Mouse (Mus musculus): ENCODE data around the gene Cd3e. TPM values are rescaled to one million over a fixed set of nuclear protein-coding genes. Genes with fewer than 3 reads are reported as not detected.
"Not testable (repeated sequence)": the region's sequence is repeated elsewhere in the genome, so short reads cannot be mapped to it uniquely, and the experiment has no call there.

Gene Cd3e
- total and polyA plus RNA-seq, 2 experiments from 2014 or later = 0.20 TPM; not detected in 1

DNA sequence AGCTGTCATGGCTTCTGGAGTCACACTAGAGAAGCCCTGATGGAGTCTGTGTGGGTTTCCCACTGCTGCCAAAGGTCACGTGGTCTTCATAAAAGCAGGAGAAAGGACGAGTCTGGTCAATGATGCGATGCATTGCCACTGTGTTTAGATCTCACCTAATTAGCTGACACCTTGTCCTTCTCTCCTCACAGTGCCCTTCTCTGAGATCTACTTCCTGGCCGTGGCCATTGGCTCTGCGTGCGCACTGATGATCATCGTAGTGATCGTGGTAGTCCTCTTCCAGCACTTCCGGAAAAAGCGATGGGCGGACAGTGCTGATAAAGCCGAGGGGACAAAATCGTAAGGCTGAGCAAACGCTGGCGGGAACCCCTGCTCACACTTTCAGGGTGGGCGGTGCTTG lies 37.5 kb upstream of the Cd3e start:
- no peak overlapping the region for H3K4me3 ChIP-seq (ENCODE audit: low read length)
- no peak overlapping the region for H3K27ac ChIP-seq
- DNase-seq (ENCODE audit: low spot score) = no peak
- H3K27me3 ChIP-seq (ENCODE audit: insufficient read depth, low read length) = peaks cover 31% of the 10 kb centered on the region
- H3K9ac ChIP-seq (replicated peaks; ENCODE audit: low read length) = no peak overlapping the region
- no peaks in the 10 kb centered on the region for H3K9me3 ChIP-seq (ENCODE audit: low read length)
- no peaks in the 10 kb centered on the region; the same call in 1 of the 2 replicates for H3K4me1 ChIP-seq (ENCODE audit: insufficient read depth, low read length)
- no peak for TF ChIP-seq CTCF (IDR thresholded peaks at IDR 0.05; ENCODE audit: low read depth)
- WGBS = 88% methylated on average over 16 of the region's 16 CpGs
- H3K4me2 ChIP-seq (ENCODE audit: low read depth, low read length) = no peak overlapping the region
- no peak for ATAC-seq
- H3K36me3 ChIP-seq (ENCODE audit: insufficient read depth, low read length) = no peaks in the 10 kb centered on the region

DNA sequence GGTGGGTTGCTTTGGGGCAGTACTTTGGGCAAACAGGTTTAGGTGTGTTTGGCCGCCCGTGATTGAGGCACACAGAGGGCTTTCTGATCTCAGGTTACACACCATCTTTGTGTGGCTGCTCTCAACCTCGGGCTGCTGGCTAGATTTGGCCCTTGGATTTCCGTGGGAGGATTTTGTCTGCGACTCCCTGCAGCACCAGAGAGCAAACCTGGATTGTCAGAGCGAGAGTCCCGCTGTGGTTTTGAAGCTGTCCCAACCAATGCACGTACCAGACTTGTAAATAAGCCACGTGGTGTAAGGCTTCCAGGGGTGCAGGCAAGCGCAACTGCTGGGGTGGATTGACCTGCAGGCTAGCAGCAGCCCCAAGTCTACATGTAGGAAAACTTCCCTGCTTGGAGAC lies 33.5 kb upstream of the Cd3e start:
- ATAC-seq (no peak), DNase-seq (ENCODE audit: low spot score) (no peak)
- WGBS = 0% methylated on average over 10 of the region's 10 CpGs
- Histone ChIP-seq H3K9me3 (ENCODE audit: low read length) (no peaks in the 10 kb centered on the region), H3K36me3 (ENCODE audit: insufficient read depth, low read length) (no peaks in the 10 kb centered on the region), H3K4me3 (ENCODE audit: low read length) (peak overlapping the region; percentile 16; the same call in 1 of the 2 replicates), H3K27me3 (ENCODE audit: insufficient read depth, low read length) (peaks cover 47% of the 10 kb centered on the region), H3K4me2 (ENCODE audit: low read depth, low read length) (0 out of 2 replicates have a peak overlapping the region, but pooled peaks have one; percentile 13), H3K9ac (replicated peaks; ENCODE audit: low read length) (no peak overlapping the region), H3K27ac (no peak overlapping the region), H3K4me1 (ENCODE audit: insufficient read depth, low read length) (no peaks in the 10 kb centered on the region; the same call in 1 of the 2 replicates)
- no peak for TF ChIP-seq CTCF (IDR thresholded peaks at IDR 0.05; ENCODE audit: low read depth)

DNA sequence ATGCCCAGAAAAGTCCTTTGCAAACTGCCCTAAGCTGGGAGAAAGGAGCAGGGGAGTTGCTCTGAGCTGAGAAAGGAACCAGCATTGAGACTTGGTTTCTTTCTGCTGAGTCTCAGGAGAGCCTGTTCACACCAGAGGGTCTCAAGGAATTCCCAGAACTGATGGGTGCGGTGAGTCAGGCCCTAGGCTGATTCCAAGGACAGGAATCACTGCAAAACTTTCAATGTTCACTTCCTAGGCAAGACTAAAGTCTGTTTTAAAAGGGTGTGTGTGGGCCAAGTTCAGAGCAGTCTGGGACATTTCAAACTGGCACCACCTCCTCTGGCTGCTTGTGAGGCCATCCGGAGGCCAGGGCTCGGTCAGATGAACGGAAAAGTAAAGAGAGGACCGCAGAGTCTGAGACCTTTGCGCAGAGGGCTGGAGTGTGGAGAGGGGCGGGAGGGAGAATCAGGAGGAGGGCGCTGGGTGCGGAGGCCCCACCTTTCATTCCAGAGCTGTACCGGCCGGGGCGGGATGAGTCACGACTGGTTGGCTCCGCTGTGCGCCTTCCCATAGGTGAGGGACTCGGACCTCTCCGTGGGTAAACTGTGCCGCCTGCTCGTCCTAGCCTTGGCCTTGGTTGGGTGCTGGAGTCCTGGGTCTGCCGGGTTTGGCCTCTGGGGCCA lies 32.8 kb upstream of the Cd3e start:
- no peaks in the 10 kb centered on the region for H3K9me3 ChIP-seq (ENCODE audit: low read length)
- H3K27me3 ChIP-seq (ENCODE audit: insufficient read depth, low read length) = peaks cover 47% of the 10 kb centered on the region
- 0 out of 2 replicates have a peak overlapping the region, but pooled peaks have one; percentile 13 for H3K4me2 ChIP-seq (ENCODE audit: low read depth, low read length)
- WGBS = 3% methylated on average over 20 of the region's 20 CpGs
- DNase-seq (ENCODE audit: low spot score) = no peak
- ATAC-seq = no peak
- TF ChIP-seq CTCF (IDR thresholded peaks at IDR 0.05; ENCODE audit: low read depth) = no peak
- H3K27ac ChIP-seq = no peak overlapping the region
- no peaks in the 10 kb centered on the region for H3K36me3 ChIP-seq (ENCODE audit: insufficient read depth, low read length)
- no peaks in the 10 kb centered on the region; the same call in 1 of the 2 replicates for H3K4me1 ChIP-seq (ENCODE audit: insufficient read depth, low read length)
- no peak overlapping the region for H3K9ac ChIP-seq (replicated peaks; ENCODE audit: low read length)
- peak overlapping the region; percentile 16; the same call in 1 of the 2 replicates for H3K4me3 ChIP-seq (ENCODE audit: low read length)

DNA sequence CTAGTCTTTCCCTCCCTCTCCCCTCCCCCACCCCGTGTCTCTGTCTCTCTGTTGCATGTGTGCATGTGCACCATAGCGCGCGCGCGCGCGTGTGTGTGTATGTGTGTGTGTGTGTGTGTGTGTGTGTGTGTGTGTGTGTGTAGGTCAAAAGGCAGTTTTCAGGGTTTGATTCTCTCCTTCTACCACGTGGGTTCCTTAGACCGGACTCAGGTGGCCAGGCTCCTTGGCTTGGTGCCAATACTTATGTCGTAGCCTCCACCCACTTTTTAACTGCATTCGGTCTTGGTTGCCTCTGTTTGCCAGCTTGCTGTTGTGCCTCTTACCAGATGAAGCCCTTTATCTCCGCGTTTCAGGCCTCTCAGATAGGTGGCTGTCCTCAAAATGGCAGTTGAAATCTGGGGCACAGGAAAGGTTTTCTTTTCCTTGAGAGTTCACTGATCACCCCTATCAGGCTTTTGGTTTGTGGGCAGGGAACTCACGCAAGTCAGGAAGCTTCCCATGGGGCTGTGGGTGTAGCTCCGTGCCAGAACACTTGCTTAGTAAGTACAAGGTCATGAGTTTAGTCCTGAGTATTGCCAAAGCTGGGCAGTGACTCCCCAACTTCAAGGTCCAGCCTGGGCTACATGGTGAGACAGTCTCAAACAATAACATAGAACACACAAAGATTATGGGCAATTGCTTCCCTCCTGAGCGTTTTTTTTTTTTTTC lies 31.9 kb upstream of the Cd3e start:
- TF ChIP-seq CTCF (IDR thresholded peaks at IDR 0.05; ENCODE audit: low read depth) = no peak
- H3K9me3 ChIP-seq (ENCODE audit: low read length) = no peaks in the 10 kb centered on the region
- peaks cover 47% of the 10 kb centered on the region for H3K27me3 ChIP-seq (ENCODE audit: insufficient read depth, low read length)
- DNase-seq (ENCODE audit: low spot score) (peak; percentile 13), ATAC-seq (no peak)
- no peaks in the 10 kb centered on the region; the same call in 1 of the 2 replicates for H3K4me1 ChIP-seq (ENCODE audit: insufficient read depth, low read length)
- H3K4me3 ChIP-seq (ENCODE audit: low read length) = no peak overlapping the region
- no peak overlapping the region for H3K9ac ChIP-seq (replicated peaks; ENCODE audit: low read length)
- H3K36me3 ChIP-seq (ENCODE audit: insufficient read depth, low read length) = no peaks in the 10 kb centered on the region
- no peak overlapping the region for H3K27ac ChIP-seq
- WGBS = 35% methylated on average over 17 of the region's 17 CpGs
- H3K4me2 ChIP-seq (ENCODE audit: low read depth, low read length) = no peak overlapping the region

DNA sequence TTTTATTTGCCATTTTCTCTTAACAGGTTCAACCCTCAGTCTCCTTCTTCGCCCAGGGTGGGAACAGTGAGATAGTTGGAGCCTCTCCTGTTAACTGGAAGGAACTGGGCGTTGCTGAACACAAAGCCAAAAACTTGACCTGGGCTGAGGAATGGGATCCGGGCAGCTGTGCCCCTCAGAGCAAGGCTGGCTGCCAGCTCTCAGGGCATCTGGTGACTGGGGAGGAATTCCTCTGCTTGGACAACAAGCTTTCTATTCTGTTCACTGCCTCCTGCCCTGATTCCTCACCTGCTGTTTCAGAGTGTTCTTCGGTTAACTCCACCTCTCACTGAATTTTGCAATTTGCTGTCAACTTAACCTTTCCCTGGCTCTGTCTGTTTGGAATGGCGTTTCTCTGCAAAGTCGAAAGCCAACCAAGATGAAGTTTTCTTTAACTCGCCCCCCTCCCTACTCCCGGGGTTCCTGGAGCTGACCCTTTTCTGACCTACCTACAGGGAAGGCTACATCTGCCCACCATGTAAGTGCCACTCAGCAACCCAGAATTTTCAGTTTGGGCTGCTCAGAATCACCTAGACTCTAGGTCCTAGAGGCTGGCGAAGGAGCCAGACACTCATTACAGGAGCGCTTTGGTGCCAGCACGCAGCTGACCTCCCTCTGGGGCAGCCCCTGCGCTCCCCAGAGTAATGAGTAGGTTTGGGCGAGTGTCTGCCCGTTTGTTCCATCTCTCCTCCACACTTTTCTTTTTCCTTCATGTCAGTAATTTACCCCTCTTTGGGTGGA lies 30.8 kb upstream of the Cd3e start:
- DNase-seq (ENCODE audit: low spot score) (no peak), ATAC-seq (no peak)
- Histone ChIP-seq H3K9me3 (ENCODE audit: low read length) (no peaks in the 10 kb centered on the region), H3K9ac (replicated peaks; ENCODE audit: low read length) (no peak overlapping the region), H3K4me2 (ENCODE audit: low read depth, low read length) (0 out of 2 replicates have a peak overlapping the region, but pooled peaks have one; percentile 13), H3K36me3 (ENCODE audit: insufficient read depth, low read length) (no peaks in the 10 kb centered on the region), H3K27ac (no peak overlapping the region), H3K4me3 (ENCODE audit: low read length) (no peak overlapping the region), H3K27me3 (ENCODE audit: insufficient read depth, low read length) (peaks cover 47% of the 10 kb centered on the region), H3K4me1 (ENCODE audit: insufficient read depth, low read length) (no peaks in the 10 kb centered on the region; the same call in 1 of the 2 replicates)
- WGBS = 15% methylated on average over 14 of the region's 14 CpGs
- TF ChIP-seq CTCF (IDR thresholded peaks at IDR 0.05; ENCODE audit: low read depth) = no peak

DNA sequence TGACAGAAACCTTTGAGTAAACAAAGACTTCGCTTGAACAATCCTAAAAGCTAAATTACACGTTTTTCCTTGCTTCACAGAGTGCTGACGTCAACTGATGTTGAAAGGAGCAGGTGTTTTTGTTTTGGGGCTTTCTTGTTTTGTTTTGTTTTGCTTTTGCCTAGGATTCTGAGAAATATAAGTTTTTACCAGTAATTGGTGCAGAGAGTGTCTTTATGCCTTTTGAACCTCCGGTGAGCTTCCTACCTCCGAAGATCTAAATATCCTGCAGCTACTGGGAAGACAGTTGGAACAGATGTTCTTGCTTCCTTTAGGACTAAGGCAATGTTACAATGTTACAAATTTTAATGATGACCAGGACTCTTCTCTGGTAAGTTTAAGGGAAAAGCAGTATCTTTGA lies 30.1 kb upstream of the Cd3e start, which contains the start of gene Mpzl2:
Gene Mpzl2, plus strand, starts transcription at position 301 of the 400 bp plus-strand sequence.
- TF ChIP-seq CTCF (IDR thresholded peaks at IDR 0.05; ENCODE audit: low read depth) = no peak
- peaks cover 47% of the 10 kb centered on the region for H3K27me3 ChIP-seq (ENCODE audit: insufficient read depth, low read length)
- H3K9ac ChIP-seq (replicated peaks; ENCODE audit: low read length) = no peak within 1 kb of the TSS
- ATAC-seq (no peak), DNase-seq (ENCODE audit: low spot score) (no peak)
- H3K9me3 ChIP-seq (ENCODE audit: low read length) = no peaks in the 10 kb centered on the region
- H3K27ac ChIP-seq = no peak within 1 kb of the TSS
- H3K36me3 ChIP-seq (ENCODE audit: insufficient read depth, low read length) = no peaks in the 10 kb centered on the region
- H3K4me1 ChIP-seq (ENCODE audit: insufficient read depth, low read length) = no peaks in the 10 kb centered on the region; the same call in 1 of the 2 replicates
- WGBS = 68% methylated on average over 5 of the region's 5 CpGs
- no peak within 1 kb of the TSS for H3K4me3 ChIP-seq (ENCODE audit: low read length)
- 0 out of 2 replicates have a peak within 1 kb of the TSS, but pooled peaks have one; percentile 13 for H3K4me2 ChIP-seq (ENCODE audit: low read depth, low read length)

DNA sequence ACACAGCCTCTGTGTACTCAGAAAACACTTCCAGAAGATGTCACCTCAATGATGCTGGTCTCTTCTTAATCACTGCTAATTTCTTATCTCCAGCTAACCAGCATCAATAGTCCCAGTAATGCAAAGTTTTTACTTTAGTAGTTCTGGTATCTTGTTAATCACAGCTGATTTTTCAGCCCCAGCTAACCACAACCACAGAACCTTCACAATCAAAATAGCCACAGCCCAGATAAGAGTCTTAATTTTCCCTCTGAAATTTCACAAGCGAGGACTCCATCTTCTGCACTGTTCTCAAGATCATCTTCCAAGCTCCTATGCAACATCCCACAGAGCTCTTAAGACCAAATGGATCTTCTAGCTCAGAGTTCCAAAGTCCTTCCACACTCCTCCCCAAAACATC lies 28.4 kb upstream of the Cd3e start:
- not testable (repeated sequence) for H3K4me1 ChIP-seq (ENCODE audit: insufficient read depth, low read length); H3K36me3 ChIP-seq (ENCODE audit: insufficient read depth, low read length); H3K27ac ChIP-seq; H3K4me3 ChIP-seq (ENCODE audit: low read length); H3K4me2 ChIP-seq (ENCODE audit: low read depth, low read length); ATAC-seq; H3K9me3 ChIP-seq (ENCODE audit: low read length); DNase-seq (ENCODE audit: low spot score); H3K9ac ChIP-seq (replicated peaks; ENCODE audit: low read length)
- WGBS = 89% methylated on average over 1 of the region's 1 CpGs
- peaks cover 34% of the 10 kb centered on the region for H3K27me3 ChIP-seq (ENCODE audit: insufficient read depth, low read length)
